Mouse (Mus musculus): ENCODE data around the gene Fgfr2. TPM values are rescaled to one million over a fixed set of nuclear protein-coding genes. Genes with fewer than 3 reads are reported as not detected.

Fgfr2 gene
- polyA plus RNA-seq, 1 experiment from 2014 or later: 24.1 TPM

GRCm38 (mm10) chr7:131582178-131582577, 1541.0 kb downstream of the Fgfr2 start:
- Histone ChIP-seq H3K36me3 (ENCODE audit: control insufficient read depth, insufficient read depth, low read length) (no peaks in the 10 kb centered on the region), H3K9me3 (ENCODE audit: control insufficient read depth, low read length) (no peaks in the 10 kb centered on the region), H3K27me3 (replicated peaks; ENCODE audit: control insufficient read depth, insufficient read depth, low read length) (no peaks in the 10 kb centered on the region), H3K27ac (ENCODE audit: low read depth, low read length) (no peak overlapping the region), H3K4me3 (ENCODE audit: low read length) (no peak overlapping the region), H3K9ac (ENCODE audit: low read depth, low read length) (no peak overlapping the region), H3K4me2 (ENCODE audit: low read length) (no peak overlapping the region), H3K4me1 (ENCODE audit: control insufficient read depth, insufficient read depth, low read depth, low read length) (no peaks in the 10 kb centered on the region)
- no peak for ATAC-seq
- 55% methylated on average over 9 of the region's 9 CpGs for WGBS

GRCm38 (mm10) chr7:131575246-131575645, 1547.9 kb downstream of the Fgfr2 start:
- no peak for ATAC-seq
- H3K4me2 ChIP-seq (ENCODE audit: low read length): no peak overlapping the region

DNA sequence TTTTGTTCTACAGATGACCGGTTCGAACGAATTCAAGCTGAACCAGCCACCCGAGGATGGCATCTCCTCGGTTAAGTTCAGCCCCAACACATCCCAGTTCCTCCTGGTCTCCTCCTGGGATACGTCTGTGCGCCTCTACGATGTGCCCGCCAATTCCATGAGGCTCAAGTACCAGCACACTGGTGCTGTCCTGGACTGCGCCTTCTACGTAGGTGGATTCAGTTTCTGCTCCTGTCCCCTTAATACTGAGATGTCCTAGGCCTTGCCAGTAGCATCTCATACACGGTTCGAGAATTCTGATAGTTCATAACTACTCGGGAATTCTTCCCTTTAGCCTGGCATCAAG, 1562.5 kb downstream of the Fgfr2 start:
- Histone ChIP-seq H3K4me3 (ENCODE audit: low read length) (peak overlapping the region; percentile 78), H3K27me3 (replicated peaks; ENCODE audit: control insufficient read depth, insufficient read depth, low read length) (peaks cover 26% of the 10 kb centered on the region), H3K4me2 (ENCODE audit: low read length) (peak overlapping the region; percentile 80), H3K9me3 (ENCODE audit: control insufficient read depth, low read length) (no peaks in the 10 kb centered on the region), H3K27ac (ENCODE audit: low read depth, low read length) (peak overlapping the region; percentile 94), H3K9ac (ENCODE audit: low read depth, low read length) (peak overlapping the region; percentile 94), H3K36me3 (ENCODE audit: control insufficient read depth, insufficient read depth, low read length) (peaks cover 10% of the 10 kb centered on the region), H3K4me1 (ENCODE audit: control insufficient read depth, insufficient read depth, low read depth, low read length) (peaks cover 9% of the 10 kb centered on the region)
- peak; percentile 62 for ATAC-seq
- 1% methylated on average over 14 of the region's 14 CpGs for WGBS

More at GRCm38 (mm10) chr7:131575246-131575645, 1547.9 kb downstream of the Fgfr2 start:
- Histone ChIP-seq H3K4me1 (ENCODE audit: control insufficient read depth, insufficient read depth, low read depth, low read length) (no peaks in the 10 kb centered on the region), H3K9me3 (ENCODE audit: control insufficient read depth, low read length) (no peaks in the 10 kb centered on the region), H3K4me3 (ENCODE audit: low read length) (no peak overlapping the region), H3K9ac (ENCODE audit: low read depth, low read length) (no peak overlapping the region), H3K36me3 (ENCODE audit: control insufficient read depth, insufficient read depth, low read length) (peaks cover 19% of the 10 kb centered on the region), H3K27me3 (replicated peaks; ENCODE audit: control insufficient read depth, insufficient read depth, low read length) (no peaks in the 10 kb centered on the region), H3K27ac (ENCODE audit: low read depth, low read length) (no peak overlapping the region)
- WGBS: 81% methylated on average over 6 of the region's 6 CpGs

DNA sequence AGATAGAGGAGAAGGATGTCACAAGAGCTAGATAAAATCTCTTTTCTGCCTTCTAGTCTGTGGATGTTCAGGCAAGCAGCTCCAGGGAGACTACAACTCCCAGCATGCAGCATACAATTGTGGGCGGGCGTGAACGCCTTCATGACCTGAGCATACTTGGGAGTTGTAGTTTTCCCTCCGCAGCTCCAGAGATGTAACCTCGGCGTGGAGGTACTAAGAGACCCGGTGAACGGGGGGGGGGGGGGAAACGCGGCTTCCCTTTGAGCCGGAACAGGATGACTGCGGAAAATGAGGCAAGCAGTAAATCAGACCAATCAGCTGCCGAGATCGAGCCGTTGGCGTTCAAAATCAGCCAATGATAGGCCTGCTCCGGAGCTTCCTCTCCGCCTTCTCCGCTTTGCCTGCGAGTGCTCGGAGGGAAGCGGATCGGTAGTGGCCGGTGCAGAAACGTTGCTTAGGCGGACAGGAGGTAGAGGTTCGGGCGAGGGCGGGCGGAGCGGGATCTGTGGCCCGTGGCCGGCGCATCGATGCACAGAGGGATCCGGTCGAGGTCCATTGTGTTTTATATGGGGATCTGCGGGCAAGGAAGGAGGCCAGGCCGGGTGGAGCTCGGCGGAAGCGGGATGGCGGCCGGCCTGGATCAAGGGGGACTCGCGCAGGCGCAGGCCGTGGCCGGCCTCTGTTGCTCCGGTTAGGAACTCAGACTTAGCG, 1563.0 kb downstream of the Fgfr2 start, which contains the start of gene Bub3:
TSS of gene Bub3 (plus strand) at position 237 of the 711 bp plus-strand sequence.
- WGBS: under 1% methylated on average over 37 of the region's 51 CpGs
- ATAC-seq: peak; percentile 94
- Histone ChIP-seq H3K36me3 (ENCODE audit: control insufficient read depth, insufficient read depth, low read length) (peaks cover 10% of the 10 kb centered on the region), H3K9ac (ENCODE audit: low read depth, low read length) (peak within 1 kb of the TSS; percentile 94), H3K4me1 (ENCODE audit: control insufficient read depth, insufficient read depth, low read depth, low read length) (peaks cover 11% of the 10 kb centered on the region), H3K4me2 (ENCODE audit: low read length) (peak within 1 kb of the TSS; percentile 80), H3K27me3 (replicated peaks; ENCODE audit: control insufficient read depth, insufficient read depth, low read length) (peaks cover 30% of the 10 kb centered on the region), H3K27ac (ENCODE audit: low read depth, low read length) (peak within 1 kb of the TSS; percentile 94), H3K9me3 (ENCODE audit: control insufficient read depth, low read length) (no peaks in the 10 kb centered on the region), H3K4me3 (ENCODE audit: low read length) (peak within 1 kb of the TSS; percentile 78)

DNA sequence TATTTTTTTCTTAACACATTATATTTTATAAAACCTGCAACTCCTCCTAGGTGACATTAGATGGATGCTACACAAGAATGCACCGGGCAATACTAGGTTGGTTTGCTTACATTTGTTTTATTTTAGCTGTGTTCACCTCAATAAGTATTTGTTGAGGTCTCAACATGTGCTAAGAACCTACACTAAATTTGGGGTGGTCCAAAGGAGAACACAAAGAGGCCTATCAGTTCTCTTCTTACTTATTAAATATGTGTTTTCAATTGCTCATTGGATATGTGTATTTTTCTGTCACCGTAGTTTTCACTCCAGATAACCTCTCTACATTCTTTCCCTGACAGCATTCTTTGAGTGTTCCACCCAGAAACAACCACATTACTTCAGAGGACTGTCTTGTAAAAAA, 1565.4 kb downstream of the Fgfr2 start:
- 37% methylated on average over 2 of the region's 2 CpGs for WGBS
- H3K4me3 ChIP-seq (ENCODE audit: low read length): no peak overlapping the region
- H3K4me2 ChIP-seq (ENCODE audit: low read length): no peak overlapping the region
- no peak overlapping the region for H3K9ac ChIP-seq (ENCODE audit: low read depth, low read length)
- peaks cover 45% of the 10 kb centered on the region for H3K27me3 ChIP-seq (replicated peaks; ENCODE audit: control insufficient read depth, insufficient read depth, low read length)
- H3K27ac ChIP-seq (ENCODE audit: low read depth, low read length): no peak overlapping the region
- no peaks in the 10 kb centered on the region; the same call in 1 of the 2 replicates for H3K9me3 ChIP-seq (ENCODE audit: control insufficient read depth, low read length)
- peaks cover 16% of the 10 kb centered on the region for H3K4me1 ChIP-seq (ENCODE audit: control insufficient read depth, insufficient read depth, low read depth, low read length)
- no peaks in the 10 kb centered on the region; the same call in 1 of the 2 replicates for H3K36me3 ChIP-seq (ENCODE audit: control insufficient read depth, insufficient read depth, low read length)
- no peak for ATAC-seq

DNA sequence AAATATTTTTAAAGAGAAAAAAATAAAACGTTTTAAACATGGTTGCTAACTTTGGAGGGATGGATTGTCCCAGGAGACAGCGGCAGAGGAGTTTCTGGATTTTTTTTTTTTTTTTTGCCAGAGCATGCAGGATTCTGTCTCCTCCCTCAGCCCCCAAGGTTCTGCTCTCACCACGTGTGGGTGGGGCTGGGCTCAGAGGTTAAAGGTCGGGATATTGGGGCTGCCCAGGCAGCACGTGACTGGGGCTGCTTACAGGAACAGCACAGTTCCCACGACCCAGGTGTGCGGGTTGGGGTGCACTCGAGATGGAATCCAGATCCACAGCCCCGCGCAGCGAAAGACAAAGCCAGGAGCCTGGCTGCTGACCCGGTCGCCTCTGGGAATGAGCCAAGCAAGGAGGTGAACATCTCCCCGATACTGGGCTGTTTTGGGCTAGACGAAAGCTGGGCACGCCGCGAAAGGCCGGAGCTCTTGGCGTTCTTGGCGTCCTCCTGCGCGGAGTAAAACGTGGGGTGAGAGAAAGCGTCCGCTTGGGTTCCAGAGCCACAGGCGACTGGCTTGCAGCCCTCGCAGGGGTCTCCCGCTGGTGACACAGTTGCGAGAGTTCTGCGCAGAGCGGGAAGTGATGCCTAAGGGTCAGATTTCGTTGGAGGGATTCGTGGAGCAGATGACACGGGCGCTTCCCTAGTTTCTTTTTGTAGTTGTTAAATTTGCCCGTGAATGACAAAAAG, 1566.4 kb downstream of the Fgfr2 start:
- H3K4me3 ChIP-seq (ENCODE audit: low read length): peak overlapping the region; percentile 14; the same call in 1 of the 2 replicates
- WGBS: under 1% methylated on average over 37 of the region's 37 CpGs

DNA sequence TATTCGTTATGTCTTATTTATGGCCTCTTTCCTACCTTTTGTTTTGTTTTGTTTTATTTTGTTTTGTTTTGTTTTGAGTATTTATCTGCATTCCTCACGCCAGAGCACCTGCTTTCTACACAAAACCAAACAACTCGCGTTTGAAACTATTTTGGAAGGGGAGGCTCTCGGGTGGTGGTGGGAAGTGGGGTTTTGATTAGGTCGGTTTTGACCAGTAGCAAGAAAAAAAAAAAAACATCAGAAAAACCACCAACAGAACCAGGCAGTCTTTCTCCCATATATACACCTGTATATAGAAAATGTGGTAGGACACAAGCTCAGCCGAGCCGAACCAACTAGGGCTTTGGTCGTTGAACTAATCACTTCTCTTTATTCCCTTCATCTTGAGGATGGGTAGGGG, 1567.0 kb downstream of the Fgfr2 start:
- 2% methylated on average over 9 of the region's 9 CpGs for WGBS
- H3K4me1 ChIP-seq (ENCODE audit: control insufficient read depth, insufficient read depth, low read depth, low read length): peaks cover 13% of the 10 kb centered on the region
- H3K4me3 ChIP-seq (ENCODE audit: low read length): no peak overlapping the region; the same call in 1 of the 2 replicates
- H3K27ac ChIP-seq (ENCODE audit: low read depth, low read length): no peak overlapping the region
- no peak overlapping the region; the same call in 1 of the 2 replicates for H3K4me2 ChIP-seq (ENCODE audit: low read length)
- no peak overlapping the region for H3K9ac ChIP-seq (ENCODE audit: low read depth, low read length)
- H3K9me3 ChIP-seq (ENCODE audit: control insufficient read depth, low read length): no peaks in the 10 kb centered on the region; the same call in 1 of the 2 replicates
- no peaks in the 10 kb centered on the region for H3K36me3 ChIP-seq (ENCODE audit: control insufficient read depth, insufficient read depth, low read length)
- ATAC-seq: no peak
- H3K27me3 ChIP-seq (replicated peaks; ENCODE audit: control insufficient read depth, insufficient read depth, low read length): peaks cover 61% of the 10 kb centered on the region

More for the DNA sequence above, 1566.4 kb downstream of the Fgfr2 start:
- no peak overlapping the region for H3K9ac ChIP-seq (ENCODE audit: low read depth, low read length)
- no peak overlapping the region for H3K4me2 ChIP-seq (ENCODE audit: low read length)
- H3K4me1 ChIP-seq (ENCODE audit: control insufficient read depth, insufficient read depth, low read depth, low read length): peaks cover 16% of the 10 kb centered on the region
- no peak overlapping the region for H3K27ac ChIP-seq (ENCODE audit: low read depth, low read length)
- ATAC-seq: no peak
- peaks cover 55% of the 10 kb centered on the region for H3K27me3 ChIP-seq (replicated peaks; ENCODE audit: control insufficient read depth, insufficient read depth, low read length)
- H3K36me3 ChIP-seq (ENCODE audit: control insufficient read depth, insufficient read depth, low read length): no peaks in the 10 kb centered on the region
- H3K9me3 ChIP-seq (ENCODE audit: control insufficient read depth, low read length): no peaks in the 10 kb centered on the region; the same call in 1 of the 2 replicates

DNA sequence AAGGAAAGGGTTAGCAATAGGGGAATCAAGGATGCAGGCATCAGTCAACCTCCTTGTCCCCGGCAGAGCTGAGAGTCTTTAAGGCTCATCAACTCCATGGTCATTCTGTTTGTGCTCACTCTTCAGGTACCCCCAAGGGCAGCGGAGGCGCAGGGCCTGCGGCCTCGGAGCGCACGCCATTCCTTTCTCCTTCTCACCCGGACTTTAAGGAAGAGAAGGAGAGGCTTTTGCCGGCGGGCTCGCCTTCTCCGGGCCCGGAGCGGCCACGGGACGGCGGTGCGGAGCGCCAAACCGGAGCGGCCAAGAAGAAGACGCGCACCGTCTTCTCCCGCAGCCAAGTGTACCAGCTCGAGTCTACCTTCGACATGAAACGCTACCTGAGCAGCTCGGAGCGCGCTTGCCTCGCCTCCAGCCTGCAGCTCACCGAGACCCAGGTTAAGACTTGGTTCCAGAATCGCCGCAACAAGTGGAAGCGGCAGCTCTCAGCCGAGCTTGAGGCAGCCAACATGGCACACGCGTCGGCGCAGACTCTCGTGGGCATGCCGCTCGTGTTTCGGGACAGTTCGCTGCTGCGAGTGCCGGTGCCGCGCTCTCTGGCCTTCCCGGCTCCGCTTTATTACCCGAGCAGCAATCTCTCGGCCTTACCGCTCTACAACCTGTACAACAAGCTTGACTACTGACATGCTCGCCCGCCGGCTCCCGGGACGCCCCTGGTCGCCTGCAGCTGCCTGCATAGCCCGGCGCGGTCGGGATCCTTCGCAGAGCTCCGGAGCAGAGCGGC, 1567.7 kb downstream of the Fgfr2 start:
- Histone ChIP-seq H3K9ac (ENCODE audit: low read depth, low read length) (no peak overlapping the region), H3K27ac (ENCODE audit: low read depth, low read length) (no peak overlapping the region), H3K4me2 (ENCODE audit: low read length) (peak overlapping the region; percentile 38), H3K4me1 (ENCODE audit: control insufficient read depth, insufficient read depth, low read depth, low read length) (peaks cover 9% of the 10 kb centered on the region), H3K9me3 (ENCODE audit: control insufficient read depth, low read length) (no peaks in the 10 kb centered on the region; the same call in 1 of the 2 replicates), H3K27me3 (replicated peaks; ENCODE audit: control insufficient read depth, insufficient read depth, low read length) (peaks cover 67% of the 10 kb centered on the region), H3K36me3 (ENCODE audit: control insufficient read depth, insufficient read depth, low read length) (no peaks in the 10 kb centered on the region), H3K4me3 (ENCODE audit: low read length) (peak overlapping the region; percentile 19)
- no peak for ATAC-seq
- WGBS: under 1% methylated on average over 55 of the region's 68 CpGs
